In genomic region chr5:99887133-99887532, GRCm38 (mm10) we compare ENCODE assay signal across 25 mouse cellular contexts. TPM values are rescaled to one million over a fixed set of nuclear protein-coding genes. Genes with fewer than 3 reads are reported as not detected.
"Had no signal": no experiment of that assay in that cellular context is flagged by ENCODE, and none has a peak within 500 bp of the region (broad histone marks: within the 10 kb centered on the region; RNA-seq: fewer than 3 reads in every experiment).

No protein-coding gene starts in this region.

- H3K27me3 ChIP-seq: heart, embryonic 12.5 days; hindbrain, embryonic 15.5 days; limb, embryonic 13.5 days; limb, embryonic 15.5 days; liver, embryonic 12.5 days had no signal

- H3K27ac ChIP-seq: gastrocnemius, adult 2 months; hindbrain, embryonic 13.5 days; hindbrain, embryonic 15.5 days; hindbrain, postnatal 0 days; layer of hippocampus, adult 2 months; left cerebral cortex, adult 2 months; limb, embryonic 13.5 days; limb, embryonic 15.5 days; liver, embryonic 12.5 days; liver, embryonic 14.5 days had no signal

- H3K4me1 ChIP-seq: heart, embryonic 12.5 days; hindbrain, embryonic 13.5 days; hindbrain, embryonic 15.5 days; limb, embryonic 13.5 days; limb, embryonic 15.5 days; liver, embryonic 12.5 days had no signal

- H3K9me3 ChIP-seq: hindbrain, embryonic 13.5 days; hindbrain, embryonic 15.5 days; limb, embryonic 13.5 days; limb, embryonic 15.5 days; liver, embryonic 12.5 days had no signal

- H3K9ac ChIP-seq: heart, embryonic 12.5 days; hindbrain, embryonic 13.5 days; hindbrain, embryonic 15.5 days; limb, embryonic 13.5 days; limb, embryonic 15.5 days; liver, embryonic 12.5 days; liver, embryonic 14.5 days had no signal

- H3K4me3 ChIP-seq: gastrocnemius, adult 2 months; heart, embryonic 12.5 days; hindbrain, embryonic 13.5 days; hindbrain, embryonic 15.5 days; layer of hippocampus, adult 2 months; left cerebral cortex, adult 2 months; limb, embryonic 13.5 days; limb, embryonic 15.5 days; liver, embryonic 12.5 days had no signal

- ATAC-seq: hindbrain, postnatal 0 days; intestine, embryonic 16.5 days; liver, embryonic 12.5 days had no signal

- DNase-seq: gastrocnemius, adult 2 months; gastrocnemius, postnatal 14 days; gastrocnemius, postnatal 36 days; heart, adult 18-20 months; heart, postnatal 10 days; heart, postnatal 4 days; kidney, adult 11 months; kidney, adult 8-10 months; kidney, postnatal 10 days; kidney, postnatal 25 days; kidney, postnatal 4 days; left cerebral cortex, postnatal 4 days had no signal

- H3K4me2 ChIP-seq: heart, embryonic 12.5 days; hindbrain, embryonic 13.5 days; hindbrain, embryonic 15.5 days; limb, embryonic 13.5 days; limb, embryonic 15.5 days; liver, embryonic 12.5 days had no signal

- H3K36me3 ChIP-seq: heart, embryonic 12.5 days; hindbrain, embryonic 13.5 days; hindbrain, embryonic 15.5 days; limb, embryonic 13.5 days; limb, embryonic 15.5 days; liver, embryonic 12.5 days had no signal

RNA-seq across cellular contexts. Expression of gene Vamp9, which starts 18.9 kb away (rescaled TPM):
- total RNA-seq: gastrocnemius, adult 2 months; gastrocnemius, postnatal 14 days; gastrocnemius, postnatal 36 days; heart, adult 18-20 months; heart, postnatal 10 days; heart, postnatal 25 days; left cerebral cortex, postnatal 4 days had no signal
- polyA plus RNA-seq: heart, embryonic 12.5 days; kidney, embryonic 14.5 days; liver, embryonic 12.5 days; liver, embryonic 14.5 days had no signal
